Mouse (Mus musculus) layer of hippocampus, postnatal 14 days (tissue): ENCODE measurements around the gene Sh3pxd2b. TPM values are rescaled to one million over a fixed set of nuclear protein-coding genes. Genes with fewer than 3 reads are reported as not detected.

ENCODE experiments used
- total RNA-seq, 2 experiments: library from RNA; stranded (reverse); gene quantifications; 2 replicates each; pipeline ENCODE4 v1.2.3; 2021

Sh3pxd2b gene
- total RNA-seq, 2 experiments from 2014 or later, result 18.9 to 22.6 TPM

Other genes starting within 250 kb of the Sh3pxd2b start
- not detected for gene Il9r, start 147.5 kb upstream of the Sh3pxd2b start, total RNA-seq
- 10 to 100 TPM; 28.3 to 29.3 TPM for gene Snrnp25, start 142.4 kb upstream of the Sh3pxd2b start, total RNA-seq
- gene Rhbdf1, start 125.5 kb upstream of the Sh3pxd2b start, total RNA-seq, result 10 to 100 TPM; 23.6 to 29.5 TPM
- 10 to 100 TPM; 19.7 to 21.4 TPM for gene Mpg, start 121.3 kb upstream of the Sh3pxd2b start, total RNA-seq
- 10 to 100 TPM; 57.1 to 63.2 TPM for gene Nprl3, start 80.1 kb upstream of the Sh3pxd2b start, total RNA-seq
- gene Hba-x, start 71.4 kb upstream of the Sh3pxd2b start, total RNA-seq, result not detected
- gene Hba-a1, start 64.3 kb upstream of the Sh3pxd2b start, total RNA-seq, result 100 to 1,000 TPM; 527 to 541 TPM
- 1 to 10 TPM; 2.3 to 3.3 TPM for gene Hbq1b, start 60.9 kb upstream of the Sh3pxd2b start, total RNA-seq
- 100 to 1,000 TPM; 397 to 459 TPM for gene Hba-a2, start 51.3 kb upstream of the Sh3pxd2b start, total RNA-seq
- gene Hbq1a, start 47.8 kb upstream of the Sh3pxd2b start, total RNA-seq, result under 1 TPM; 0.93 to 0.99 TPM
- gene Ubtd2, start 107.5 kb downstream of the Sh3pxd2b start, total RNA-seq, result 10 to 100 TPM; 39.2 to 43.4 TPM
- 1 to 10 TPM; 1.5 to 2.3 TPM for gene Efcab9, start 184.3 kb downstream of the Sh3pxd2b start, total RNA-seq
- 1 to 10 TPM; 7.5 to 8.3 TPM for gene Stk10, start 185.5 kb downstream of the Sh3pxd2b start, total RNA-seq